Mouse (Mus musculus): Measurements from ENCODE around the gene Fmn2. TPM values are rescaled to one million over a fixed set of nuclear protein-coding genes. Genes with fewer than 3 reads are reported as not detected.

Fmn2 gene
- 6.1 and 8.0 TPM in 2 replicates for polyA plus RNA-seq (2016; fragmentation: Nextera tagmentation; extraction: Ambion mirVana)

- Histone ChIP-seq H3K4me3 (peak within 1 kb of the TSS; percentile 73), H3K9me3 (no peaks in the 10 kb centered on the region), H3K27me3 (ENCODE audit: insufficient read depth, poor library complexity, severe bottlenecking) (no peaks in the 10 kb centered on the region; the same call in 1 of the 2 replicates), H3K4me1 (replicated peaks) (peaks cover 66% of the 10 kb centered on the region), H3K27ac (peak within 1 kb of the TSS; percentile 94), H3K36me3 (no peaks in the 10 kb centered on the region)
- under 1% methylated on average over 29 of the region's 29 CpGs for WGBS
- DNase-seq (ENCODE audit: low spot score), result peak; percentile 93
Observed at GRCm38 (mm10) chr1:174501661-174502030, at the start of gene Fmn2. Gene Fmn2 (plus strand): TSS chr1:174501825.

GRCm38 (mm10) chr1:174455100-174455499 is 46.5 kb upstream of the Fmn2 start:
- Histone ChIP-seq H3K27ac (no peak overlapping the region), H3K9me3 (no peaks in the 10 kb centered on the region), H3K36me3 (no peaks in the 10 kb centered on the region), H3K27me3 (ENCODE audit: insufficient read depth, poor library complexity, severe bottlenecking) (no peaks in the 10 kb centered on the region), H3K4me3 (no peak overlapping the region), H3K4me1 (replicated peaks) (no peaks in the 10 kb centered on the region)
- DNase-seq (ENCODE audit: low spot score), result no peak
- WGBS, result 82% methylated on average over 2 of the region's 2 CpGs

GRCm38 (mm10) chr1:174465385-174465784 is 36.2 kb upstream of the Fmn2 start:
- 90% methylated on average over 3 of the region's 3 CpGs for WGBS
- H3K4me1 ChIP-seq (replicated peaks), result no peaks in the 10 kb centered on the region

GRCm38 (mm10) chr1:174466240-174466639 is 35.4 kb upstream of the Fmn2 start:
- WGBS, result 32% methylated on average over 2 of the region's 2 CpGs
- no peak overlapping the region for H3K27ac ChIP-seq
- no peaks in the 10 kb centered on the region for H3K9me3 ChIP-seq
- no peak for DNase-seq (ENCODE audit: low spot score)
- H3K4me1 ChIP-seq (replicated peaks), result no peaks in the 10 kb centered on the region
- no peaks in the 10 kb centered on the region for H3K36me3 ChIP-seq
- H3K4me3 ChIP-seq, result no peak overlapping the region
- H3K27me3 ChIP-seq (ENCODE audit: insufficient read depth, poor library complexity, severe bottlenecking), result no peaks in the 10 kb centered on the region

More at GRCm38 (mm10) chr1:174465385-174465784, 36.2 kb upstream of the Fmn2 start:
- Histone ChIP-seq H3K27me3 (ENCODE audit: insufficient read depth, poor library complexity, severe bottlenecking) (no peaks in the 10 kb centered on the region), H3K4me3 (no peak overlapping the region), H3K27ac (no peak overlapping the region), H3K36me3 (no peaks in the 10 kb centered on the region), H3K9me3 (no peaks in the 10 kb centered on the region)
- no peak for DNase-seq (ENCODE audit: low spot score)

- H3K4me1 ChIP-seq (replicated peaks), result no peaks in the 10 kb centered on the region
- H3K27ac ChIP-seq, result no peak overlapping the region
- H3K36me3 ChIP-seq, result no peaks in the 10 kb centered on the region
- no peak overlapping the region for H3K4me3 ChIP-seq
- no peaks in the 10 kb centered on the region for H3K27me3 ChIP-seq (ENCODE audit: insufficient read depth, poor library complexity, severe bottlenecking)
- peak; percentile 53 for DNase-seq (ENCODE audit: low spot score)
- WGBS, result 6% methylated on average over 6 of the region's 6 CpGs
- no peaks in the 10 kb centered on the region for H3K9me3 ChIP-seq
Observed at GRCm38 (mm10) chr1:174469736-174470135, 31.9 kb upstream of the Fmn2 start.

GRCm38 (mm10) chr1:174482567-174482966 is 19.1 kb upstream of the Fmn2 start:
- Histone ChIP-seq H3K4me3 (no peak overlapping the region), H3K36me3 (no peaks in the 10 kb centered on the region), H3K27me3 (ENCODE audit: insufficient read depth, poor library complexity, severe bottlenecking) (no peaks in the 10 kb centered on the region), H3K4me1 (replicated peaks) (no peaks in the 10 kb centered on the region), H3K9me3 (no peaks in the 10 kb centered on the region), H3K27ac (no peak overlapping the region)
- 93% methylated on average over 6 of the region's 6 CpGs for WGBS
- no peak for DNase-seq (ENCODE audit: low spot score)

DNA sequence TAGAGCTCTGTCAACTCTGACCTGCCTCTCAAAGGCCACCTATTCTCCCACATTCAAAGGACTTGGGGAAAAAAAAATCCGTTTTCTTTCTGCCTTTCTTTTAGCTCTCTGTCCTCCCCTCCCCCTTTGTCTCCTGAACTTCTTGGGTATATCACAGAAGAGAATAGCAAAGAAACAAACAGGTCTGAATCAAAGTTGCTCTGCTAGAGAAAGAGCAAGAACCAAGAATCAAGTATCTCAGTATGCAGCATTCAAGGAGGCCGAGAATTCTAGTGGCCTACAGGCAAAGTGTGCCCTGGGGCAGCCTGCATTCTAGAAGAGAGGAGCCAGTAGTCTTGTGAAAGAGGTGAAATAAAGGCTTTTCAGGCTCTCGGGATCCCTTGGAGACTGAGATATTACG is 1.6 kb upstream of the Fmn2 start:
- peak overlapping the region; percentile 26; the same call in 1 of the 2 replicates for H3K4me3 ChIP-seq
- 15% methylated on average over 4 of the region's 4 CpGs for WGBS
- H3K9me3 ChIP-seq, result no peaks in the 10 kb centered on the region
- no peaks in the 10 kb centered on the region for H3K36me3 ChIP-seq
- H3K27me3 ChIP-seq (ENCODE audit: insufficient read depth, poor library complexity, severe bottlenecking), result no peaks in the 10 kb centered on the region; the same call in 1 of the 2 replicates
- peak; percentile 31 for DNase-seq (ENCODE audit: low spot score)
- H3K4me1 ChIP-seq (replicated peaks), result peaks cover 53% of the 10 kb centered on the region
- H3K27ac ChIP-seq, result peak overlapping the region; percentile 86

- Histone ChIP-seq H3K36me3 (no peaks in the 10 kb centered on the region), H3K27ac (peak overlapping the region; percentile 94), H3K4me3 (peak overlapping the region; percentile 73), H3K4me1 (replicated peaks) (peaks cover 60% of the 10 kb centered on the region), H3K27me3 (ENCODE audit: insufficient read depth, poor library complexity, severe bottlenecking) (no peaks in the 10 kb centered on the region; the same call in 1 of the 2 replicates), H3K9me3 (no peaks in the 10 kb centered on the region)
- DNase-seq (ENCODE audit: low spot score), result no peak
- 19% methylated on average over 1 of the region's 1 CpGs for WGBS
Observed at GRCm38 (mm10) chr1:174501011-174501410, 614 bp upstream of the Fmn2 start.

- WGBS, result under 1% methylated on average over 40 of the region's 40 CpGs
- DNase-seq (ENCODE audit: low spot score), result peak; percentile 77
- no peaks in the 10 kb centered on the region for H3K9me3 ChIP-seq
- peaks cover 72% of the 10 kb centered on the region for H3K4me1 ChIP-seq (replicated peaks)
- peak overlapping the region; percentile 94 for H3K27ac ChIP-seq
- no peaks in the 10 kb centered on the region; the same call in 1 of the 2 replicates for H3K27me3 ChIP-seq (ENCODE audit: insufficient read depth, poor library complexity, severe bottlenecking)
- H3K36me3 ChIP-seq, result no peaks in the 10 kb centered on the region
- H3K4me3 ChIP-seq, result peak overlapping the region; percentile 73
Observed at GRCm38 (mm10) chr1:174502031-174502845, 613 bp downstream of the Fmn2 start.

DNA sequence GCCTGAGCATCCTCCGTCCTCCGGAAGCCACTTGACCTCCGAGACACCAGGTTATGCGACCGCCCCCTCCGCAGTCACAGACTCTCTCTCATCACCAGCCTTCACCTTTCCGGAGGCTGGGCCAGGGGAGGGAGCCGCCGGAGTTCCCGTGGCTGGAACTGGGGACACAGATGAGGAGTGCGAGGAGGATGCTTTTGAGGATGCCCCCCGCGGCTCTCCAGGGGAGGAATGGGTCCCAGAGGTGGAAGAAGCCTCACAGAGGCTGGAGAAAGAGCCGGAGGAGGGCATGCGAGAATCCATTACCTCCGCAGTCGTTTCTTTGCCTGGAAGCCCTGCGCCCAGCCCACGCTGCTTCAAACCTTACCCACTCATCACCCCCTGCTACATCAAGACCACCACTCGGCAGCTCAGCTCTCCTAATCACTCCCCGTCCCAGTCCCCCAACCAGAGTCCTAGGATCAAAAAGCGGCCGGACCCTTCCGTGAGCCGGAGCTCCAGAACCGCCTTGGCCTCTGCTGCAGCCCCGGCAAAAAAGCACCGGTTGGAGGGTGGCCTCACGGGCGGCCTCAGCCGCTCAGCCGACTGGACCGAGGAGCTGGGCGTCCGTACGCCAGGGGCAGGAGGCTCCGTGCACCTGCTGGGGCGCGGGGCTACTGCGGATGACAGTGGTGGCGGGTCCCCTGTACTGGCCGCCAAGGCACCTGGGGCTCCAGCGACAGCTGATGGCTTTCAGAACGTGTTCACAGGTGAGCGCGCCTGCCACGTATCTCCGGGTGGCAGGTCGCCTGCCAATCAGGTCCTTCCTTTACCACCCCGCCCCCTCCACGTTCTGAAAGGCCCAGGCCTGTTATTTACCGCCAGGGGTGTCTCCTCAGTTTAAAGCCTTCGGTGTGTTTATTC is 1.5 kb downstream of the Fmn2 start:
- Histone ChIP-seq H3K4me1 (replicated peaks) (peaks cover 79% of the 10 kb centered on the region), H3K27ac (peak overlapping the region; percentile 94), H3K9me3 (no peaks in the 10 kb centered on the region), H3K4me3 (peak overlapping the region; percentile 73), H3K36me3 (no peaks in the 10 kb centered on the region), H3K27me3 (ENCODE audit: insufficient read depth, poor library complexity, severe bottlenecking) (no peaks in the 10 kb centered on the region; the same call in 1 of the 2 replicates)
- under 1% methylated on average over 53 of the region's 53 CpGs for WGBS
- peak; percentile 47 for DNase-seq (ENCODE audit: low spot score)

DNA sequence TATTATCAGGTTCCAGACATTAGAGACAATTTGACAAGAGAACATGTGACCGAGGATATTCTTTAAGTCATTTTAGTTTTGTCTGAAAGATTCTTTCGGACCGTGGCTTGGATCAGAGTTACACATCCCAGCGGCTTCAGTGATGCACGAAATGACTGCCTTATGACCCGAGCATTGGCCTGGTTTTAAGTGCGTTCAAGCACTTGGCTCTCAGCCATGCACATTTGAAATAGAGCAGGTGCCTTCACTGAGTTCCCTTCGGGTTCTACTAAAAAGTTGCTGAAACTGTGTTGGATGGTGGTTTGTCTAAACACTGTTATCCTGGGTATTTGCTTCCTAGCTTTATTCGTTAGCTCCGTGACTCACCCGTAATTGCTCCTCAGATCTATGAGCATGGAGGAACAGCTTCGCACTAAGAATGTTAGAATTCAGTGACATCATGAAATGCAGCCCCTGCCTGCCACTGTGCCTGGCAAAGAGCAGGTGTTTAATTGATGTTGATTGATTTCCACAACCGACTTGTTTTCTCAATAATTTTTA is 7.0 kb downstream of the Fmn2 start:
- 83% methylated on average over 13 of the region's 13 CpGs for WGBS
- no peaks in the 10 kb centered on the region for H3K27me3 ChIP-seq (ENCODE audit: insufficient read depth, poor library complexity, severe bottlenecking)
- peaks cover 8% of the 10 kb centered on the region for H3K36me3 ChIP-seq
- H3K9me3 ChIP-seq, result no peaks in the 10 kb centered on the region
- H3K4me1 ChIP-seq (replicated peaks), result peaks cover 43% of the 10 kb centered on the region
- H3K27ac ChIP-seq, result no peak overlapping the region
- no peak for DNase-seq (ENCODE audit: low spot score)
- no peak overlapping the region for H3K4me3 ChIP-seq

- H3K4me1 ChIP-seq (replicated peaks), result peaks cover 4% of the 10 kb centered on the region; the same call in 1 of the 2 replicates
- 90% methylated on average over 7 of the region's 7 CpGs for WGBS
- no peak overlapping the region for H3K27ac ChIP-seq
- no peaks in the 10 kb centered on the region for H3K27me3 ChIP-seq (ENCODE audit: insufficient read depth, poor library complexity, severe bottlenecking)
- no peak overlapping the region for H3K4me3 ChIP-seq
- DNase-seq (ENCODE audit: low spot score), result no peak
- peaks cover 12% of the 10 kb centered on the region for H3K36me3 ChIP-seq
- no peaks in the 10 kb centered on the region for H3K9me3 ChIP-seq
Observed at GRCm38 (mm10) chr1:174513419-174513818, 11.8 kb downstream of the Fmn2 start.

Measured in hindbrain, embryonic 10.5 days (tissue).